Mouse (Mus musculus) heart, postnatal 0 days (tissue): ENCODE results near the gene Zfp574.

ENCODE experiments used
- CTCF ChIP-seq: IDR thresholded peaks from 2 replicates; pipeline ENCODE4 v1.5.1; 2016; ENCODE audit warnings: antibody characterized with exemption, control low read depth, low read depth
- EP300 ChIP-seq: IDR thresholded peaks from 2 replicates; pipeline ENCODE4 v1.6.1; 2016; ENCODE audit warnings: antibody characterized with exemption, low read depth

- TF ChIP-seq CTCF (no peak), EP300 (no peak)
Observed at GRCm38 (mm10) chr7:25129390-25129979, 57.1 kb downstream of the Zfp574 start.
